Mouse (Mus musculus) ES-E14 (cell line): ENCODE measurements around the gene Ano10.

Source experiments
- CHD2 ChIP-seq: IDR thresholded peaks from 2 replicates; pipeline ENCODE4 v1.6.1; 2014; ENCODE audit warnings: mild to moderate bottlenecking, low read depth, low read length, inconsistent platforms
- HCFC1 ChIP-seq: IDR thresholded peaks from 2 replicates; pipeline ENCODE4 v1.6.1; 2012; ENCODE audit warnings: low read length, inconsistent platforms, borderline replicate concordance; ENCODE audit not compliant: insufficient read depth
- MAFK ChIP-seq: IDR thresholded peaks from 2 replicates; pipeline ENCODE4 v1.6.1; 2014; ENCODE audit warnings: mild to moderate bottlenecking, low read depth, low read length, inconsistent platforms; ENCODE audit not compliant: insufficient read depth
- ZC3H11A ChIP-seq: IDR thresholded peaks from 2 replicates; pipeline ENCODE4 v1.6.1; 2012; ENCODE audit warnings: low read depth, mild to moderate bottlenecking, inconsistent platforms, low read length, borderline replicate concordance
- ZNF384 ChIP-seq: IDR thresholded peaks from 2 replicates; pipeline ENCODE4 v1.6.1; 2012; ENCODE audit warnings: low read depth, low read length, inconsistent platforms

DNA sequence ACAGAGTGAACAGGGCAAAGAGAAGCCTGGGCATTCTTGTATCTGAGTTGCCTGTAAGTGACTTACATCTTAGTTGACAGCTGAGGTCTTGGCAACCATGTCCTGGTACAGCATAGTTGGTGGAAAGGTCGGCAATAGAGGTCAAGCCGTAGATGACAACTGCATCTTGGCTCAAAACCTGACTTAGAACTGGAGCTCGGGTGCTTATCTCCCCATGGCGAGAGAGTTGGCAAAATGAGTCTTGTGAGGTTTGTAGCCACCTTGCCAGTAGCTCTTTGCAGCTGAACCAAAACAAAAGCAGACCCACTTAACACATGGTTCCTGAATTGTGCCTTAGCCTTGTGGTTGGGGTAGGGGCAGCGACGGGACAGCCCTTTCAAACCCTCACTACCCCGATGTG is 49.2 kb upstream of the Ano10 start:
- TF ChIP-seq CHD2 (no peak), ZC3H11A (no peak), MAFK (no peak), ZNF384 (no peak), HCFC1 (no peak)
